Comparison of ENCODE assay signal across 8 mouse cellular contexts in the genomic region with DNA sequence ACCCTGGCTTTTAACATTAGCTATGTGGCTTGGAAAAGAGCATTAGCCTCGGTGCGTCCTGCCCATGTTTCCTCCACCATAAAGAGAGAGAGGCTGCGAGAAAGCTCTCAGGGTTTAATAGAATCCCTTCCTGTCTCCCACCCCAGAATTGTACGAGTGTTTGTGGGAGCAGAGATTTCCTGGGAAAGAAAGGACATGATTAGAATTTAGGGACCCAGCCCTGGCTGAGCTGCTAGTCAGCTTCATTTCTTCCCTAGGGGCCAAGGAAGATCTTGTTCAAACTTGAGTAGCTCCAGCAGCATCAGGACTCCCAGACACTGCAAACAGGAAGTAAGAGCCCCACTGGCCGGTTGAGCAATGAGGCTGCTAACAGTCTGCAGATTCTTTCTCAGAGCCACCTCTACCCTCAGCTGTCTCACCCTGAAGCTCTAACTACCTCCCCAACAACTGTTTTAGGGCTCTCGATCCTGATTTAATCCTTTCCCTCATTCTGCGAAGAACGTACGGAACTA. TPM values are rescaled to one million over a fixed set of nuclear protein-coding genes. Genes with fewer than 3 reads are reported as not detected.
DNase-seq lines count a peak whose midpoint lies in the region; ATAC-seq lines count a peak whose summit lies in the region.

No protein-coding gene starts in this region.

- no peaks in the 10 kb centered on the region for H3K9me3 ChIP-seq in liver, embryonic 13.5 days (replicated peaks)
- no peaks in the 10 kb centered on the region for H3K9me3 ChIP-seq in midbrain, embryonic 14.5 days (ENCODE audit: control insufficient read depth, low read length)

- peak overlapping the region; percentile 36 for H3K4me2 ChIP-seq in liver, embryonic 13.5 days
- no peak overlapping the region for H3K4me2 ChIP-seq in midbrain, embryonic 14.5 days (ENCODE audit: low read length)

- no peak overlapping the region for H3K9ac ChIP-seq in liver, embryonic 13.5 days
- no peak overlapping the region for H3K9ac ChIP-seq in midbrain, embryonic 14.5 days (replicated peaks; ENCODE audit: low read length)

- H3K27ac ChIP-seq in liver, embryonic 13.5 days: peak overlapping the region; percentile 15; the same call in 1 of the 2 replicates
- H3K27ac ChIP-seq in midbrain, embryonic 14.5 days (replicated peaks; ENCODE audit: low read depth, low read length): no peak overlapping the region

- H3K4me1 ChIP-seq in liver, embryonic 13.5 days (replicated peaks): peaks cover 17% of the 10 kb centered on the region
- no peaks in the 10 kb centered on the region for H3K4me1 ChIP-seq in midbrain, embryonic 14.5 days (ENCODE audit: control insufficient read depth, insufficient read depth, low read length)

- no peak; the same call in 1 of the 2 replicates for ATAC-seq in liver, embryonic 13.5 days (ENCODE audit: low read depth)
- ATAC-seq in midbrain, embryonic 14.5 days (ENCODE audit: low FRiP score, low TSS enrichment): no peak

- 34% methylated on average over 9 of the region's 9 CpGs for WGBS in liver, embryonic 13.5 days (ENCODE audit: insufficient replicate concordance)
- 81% methylated on average over 9 of the region's 9 CpGs for WGBS in midbrain, embryonic 14.5 days

- H3K36me3 ChIP-seq in liver, embryonic 13.5 days: no peaks in the 10 kb centered on the region
- no peaks in the 10 kb centered on the region for H3K36me3 ChIP-seq in midbrain, embryonic 14.5 days (ENCODE audit: control insufficient read depth, insufficient read depth, low read length)

- H3K4me3 ChIP-seq in liver, embryonic 13.5 days (replicated peaks): no peak overlapping the region
- H3K4me3 ChIP-seq in midbrain, embryonic 14.5 days (replicated peaks; ENCODE audit: low read depth, low read length): no peak overlapping the region

- no peaks in the 10 kb centered on the region for H3K27me3 ChIP-seq in liver, embryonic 13.5 days
- H3K27me3 ChIP-seq in midbrain, embryonic 14.5 days (ENCODE audit: control insufficient read depth, insufficient read depth, low read length): no peaks in the 10 kb centered on the region

- peak; percentile 46 for DNase-seq in kidney, adult 9 months
- no peak for DNase-seq in kidney, adult 11 months
- DNase-seq in gastrocnemius, postnatal 25 days: peak; percentile 38
- DNase-seq in liver, embryonic 13.5 days: no peak
- peak; percentile 18 to 28 for DNase-seq in spleen, postnatal 14 days (ENCODE audit: low spot score in 2 of 2)
- DNase-seq in ovary, adult 18-20 months (ENCODE audit: low spot score): no peak
- no peak for DNase-seq in adrenal gland, adult 8-10 months
- no peak for DNase-seq in midbrain, embryonic 14.5 days

RNA-seq across cellular contexts. Expression of a gene that starts 9.2 kb away (rescaled TPM):
- total RNA-seq in gastrocnemius, postnatal 25 days (2021): 10 to 100 TPM; 19.1 to 19.6 TPM
- polyA plus RNA-seq in liver, embryonic 13.5 days (2015; fragmentation: Nextera tagmentation; extraction: Ambion mirVana): 0.74 and 0.76 TPM in 2 replicates
- total RNA-seq in adrenal gland, adult 8-10 months (2022): 10 to 100 TPM; 22.1 to 48.3 (median 35.9) TPM
- polyA plus RNA-seq in midbrain, embryonic 14.5 days (2014; fragmentation: Nextera tagmentation; extraction: Ambion mirVana): 0.15 and 0.62 TPM in 2 replicates

RNA-seq across cellular contexts. Expression of a gene that starts 51.7 kb away (rescaled TPM):
- total RNA-seq in gastrocnemius, postnatal 25 days (2021): 100 to 1,000 TPM; 149 to 190 TPM
- 10.6 and 10.7 TPM in 2 replicates for polyA plus RNA-seq in liver, embryonic 13.5 days (2015; fragmentation: Nextera tagmentation; extraction: Ambion mirVana)
- 10 to 100 TPM; 63.3 to 74.9 (median 69.1) TPM for total RNA-seq in adrenal gland, adult 8-10 months (2022)
- polyA plus RNA-seq in midbrain, embryonic 14.5 days (2014; fragmentation: Nextera tagmentation; extraction: Ambion mirVana): 122 and 129 TPM in 2 replicates

Comparison
In these comparisons a context has a peak if more than half of its experiments do, and no peak if none do; other contexts are left out.
1. DNase-seq: peak in kidney, adult 9 months (single experiment), gastrocnemius, postnatal 25 days (single experiment) and spleen, postnatal 14 days (2 of 2); none in kidney, adult 11 months (single experiment), liver, embryonic 13.5 days (single experiment), ovary, adult 18-20 months (single experiment), adrenal gland, adult 8-10 months (single experiment) and midbrain, embryonic 14.5 days (single experiment).